Mouse (Mus musculus) testis, adult 2 months (tissue): ENCODE measurements at regions not wholly inside any gene's neighbourhood (a gene's known extent, or its start where the extent isn't known, plus 50 kb on each side); places are given as distances from the start of the nearest gene placed in this dataset.

Experiments used
- CTCF ChIP-seq: fragments of 200-500 bp; IDR thresholded peaks from 2 replicates; pipeline ENCODE4 v1.5.1; 2012; ENCODE audit warnings: low read depth, mild to moderate bottlenecking, inconsistent platforms, low read length, moderate library complexity; ENCODE audit not compliant: control insufficient read depth, insufficient read depth, insufficient replicate concordance
- POLR2A ChIP-seq: fragments of 200-500 bp; IDR thresholded peaks from 2 replicates; pipeline ENCODE4 v1.6.1; 2012; ENCODE audit warnings: low read depth, mild to moderate bottlenecking, inconsistent platforms, low read length, moderate library complexity; ENCODE audit not compliant: control insufficient read depth

DNA sequence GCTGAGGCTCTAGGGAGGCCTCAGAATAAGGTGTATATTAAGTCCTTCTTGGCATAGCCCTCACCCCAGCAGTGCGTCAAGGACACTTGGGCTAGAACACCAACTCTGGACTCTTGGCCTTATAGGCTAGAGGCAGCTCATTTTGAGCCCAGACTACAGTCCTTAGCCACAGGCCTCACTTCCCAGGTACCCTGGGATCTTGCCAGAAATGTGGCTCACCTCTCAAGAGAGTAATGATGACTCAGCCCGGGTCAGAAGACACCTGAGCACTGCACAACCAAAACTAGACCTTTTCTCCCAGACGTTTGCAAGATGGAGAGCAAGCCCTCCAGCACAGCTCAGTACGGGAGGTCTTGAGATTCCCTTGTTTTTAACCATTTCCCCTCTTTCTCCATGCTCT, 52.9 kb upstream of the Gadd45a start:
- TF ChIP-seq CTCF, result no peak
- no peak for TF ChIP-seq POLR2A
